Mouse (Mus musculus) kidney, postnatal 36 days (tissue): ENCODE data around the gene Slc9a9.
A peak's percentile ranks its signal among the peaks of the same experiment; 100 is the strongest.

ENCODE experiments used
- DNase-seq, 2 experiments: peaks; one replicate each; pipeline ENCODE4 v3.0.0; 2021 to 2022; ENCODE audit warnings: mixed read lengths in 2 of 2

The Slc9a9 gene

GRCm38 (mm10) chr9:94685640-94686039 lies 15.9 kb downstream of the Slc9a9 start:
- no peak for DNase-seq

DNA sequence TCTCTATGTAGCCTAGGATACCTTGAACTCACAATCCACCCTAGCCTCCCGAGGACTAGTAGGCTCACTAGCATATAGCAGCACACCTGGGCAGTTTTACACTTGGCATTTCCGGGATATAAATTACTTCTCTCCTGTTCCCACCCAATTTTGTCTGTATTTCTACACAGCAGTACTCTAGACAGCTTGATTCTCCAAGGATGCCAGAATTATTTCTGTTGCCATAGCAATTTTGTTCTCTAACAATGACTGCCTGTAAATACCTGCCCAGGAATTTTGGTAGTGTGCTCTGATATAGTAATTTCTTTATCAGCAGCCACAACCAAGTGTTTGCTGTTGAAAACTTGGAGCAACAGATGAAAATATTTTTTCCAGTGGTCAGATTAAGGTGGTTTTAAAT lies 16.7 kb downstream of the Slc9a9 start:
- no peak for DNase-seq

- DNase-seq: no peak
Observed at GRCm38 (mm10) chr9:94687203-94687859, 17.6 kb downstream of the Slc9a9 start.

- DNase-seq: peak; percentile 6 to 14
Observed at GRCm38 (mm10) chr9:94691311-94692087, 21.8 kb downstream of the Slc9a9 start.

DNA sequence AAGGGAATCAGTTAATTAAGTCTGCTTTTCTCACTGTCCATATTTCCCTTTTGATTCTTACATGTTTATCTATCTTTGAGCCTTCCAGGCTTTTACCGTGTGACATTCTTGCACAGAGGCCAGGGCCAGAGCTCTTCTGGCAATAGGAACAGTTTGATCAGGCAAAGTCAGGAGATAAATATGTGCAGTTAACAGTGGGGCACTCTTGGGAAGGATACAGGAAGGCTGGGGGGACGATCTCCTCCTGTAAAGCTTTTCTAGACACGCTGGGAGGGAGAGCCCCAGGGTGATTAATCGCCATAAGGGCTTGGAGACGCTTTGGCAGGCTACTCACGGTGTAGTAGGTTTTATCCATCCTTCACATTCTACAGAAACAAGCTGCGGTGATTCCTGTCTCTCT lies 22.4 kb downstream of the Slc9a9 start:
- no peak for DNase-seq

DNA sequence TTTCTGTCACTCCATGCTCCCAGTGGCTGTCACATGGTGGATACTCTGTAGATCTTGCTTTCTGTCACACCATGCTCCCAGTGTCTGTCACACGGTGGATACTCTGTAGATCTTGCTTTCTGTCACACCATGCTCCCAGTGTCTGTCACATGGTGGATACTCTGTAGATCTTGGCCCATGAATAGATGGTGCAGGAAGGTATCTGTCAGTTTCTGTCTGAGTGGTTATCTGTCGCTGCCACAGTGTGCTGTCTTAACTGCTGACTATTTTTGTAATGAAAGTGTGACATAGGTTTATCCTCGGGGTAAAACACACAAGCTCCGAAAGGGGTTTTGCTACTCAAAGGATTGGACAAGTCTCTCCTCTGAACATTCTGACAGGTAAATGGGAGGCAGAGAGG lies 24.5 kb downstream of the Slc9a9 start:
- DNase-seq: no peak

- DNase-seq: no peak
Observed at GRCm38 (mm10) chr9:94694983-94695382, 25.3 kb downstream of the Slc9a9 start.

GRCm38 (mm10) chr9:94696539-94697079 lies 26.9 kb downstream of the Slc9a9 start:
- DNase-seq: peak; percentile 13 to 16

DNA sequence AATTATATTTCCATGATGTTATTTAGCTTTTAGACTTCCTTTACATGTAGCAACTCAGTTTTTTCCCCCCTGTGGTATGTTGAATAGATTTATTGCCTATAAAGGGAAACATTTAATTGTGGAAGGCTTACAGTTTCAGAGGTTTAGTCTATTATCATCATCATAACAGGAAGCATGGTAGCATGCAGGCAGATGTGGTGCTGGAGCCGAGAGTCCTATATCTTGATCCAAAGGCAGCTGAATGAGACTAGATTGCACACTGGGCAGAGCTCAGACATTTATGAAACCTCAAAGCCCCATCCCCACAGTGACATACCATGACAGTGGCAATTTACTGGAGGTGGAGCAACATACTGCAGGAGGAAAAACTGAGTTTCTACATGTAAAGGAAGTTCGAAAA lies 28.5 kb downstream of the Slc9a9 start:
- DNase-seq: no peak

DNA sequence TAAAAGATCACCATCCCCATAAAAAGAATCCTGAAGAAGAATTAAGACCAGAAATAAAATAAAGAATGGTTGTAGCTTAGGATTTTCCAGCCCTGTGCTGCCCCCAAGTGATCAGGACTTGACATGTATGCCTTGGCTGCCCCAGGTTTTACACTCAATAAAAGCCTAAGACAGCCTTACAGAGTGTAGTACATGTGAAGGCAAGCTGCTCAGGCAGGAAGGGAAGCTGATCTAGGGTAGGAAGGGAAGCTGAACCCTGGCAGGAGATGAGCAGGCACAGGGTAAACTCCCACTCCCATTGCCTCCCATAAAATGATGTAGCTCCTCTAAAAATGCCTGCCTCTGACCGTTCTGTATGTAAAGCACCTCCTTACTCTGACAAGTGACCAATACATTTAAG lies 30.8 kb downstream of the Slc9a9 start:
- DNase-seq: peak in 1 of 2 experiments; percentile 51

- DNase-seq: no peak
Observed at GRCm38 (mm10) chr9:94701193-94701869, 31.6 kb downstream of the Slc9a9 start.

- no peak for DNase-seq
Observed at GRCm38 (mm10) chr9:94701965-94702634, 32.4 kb downstream of the Slc9a9 start.

DNA sequence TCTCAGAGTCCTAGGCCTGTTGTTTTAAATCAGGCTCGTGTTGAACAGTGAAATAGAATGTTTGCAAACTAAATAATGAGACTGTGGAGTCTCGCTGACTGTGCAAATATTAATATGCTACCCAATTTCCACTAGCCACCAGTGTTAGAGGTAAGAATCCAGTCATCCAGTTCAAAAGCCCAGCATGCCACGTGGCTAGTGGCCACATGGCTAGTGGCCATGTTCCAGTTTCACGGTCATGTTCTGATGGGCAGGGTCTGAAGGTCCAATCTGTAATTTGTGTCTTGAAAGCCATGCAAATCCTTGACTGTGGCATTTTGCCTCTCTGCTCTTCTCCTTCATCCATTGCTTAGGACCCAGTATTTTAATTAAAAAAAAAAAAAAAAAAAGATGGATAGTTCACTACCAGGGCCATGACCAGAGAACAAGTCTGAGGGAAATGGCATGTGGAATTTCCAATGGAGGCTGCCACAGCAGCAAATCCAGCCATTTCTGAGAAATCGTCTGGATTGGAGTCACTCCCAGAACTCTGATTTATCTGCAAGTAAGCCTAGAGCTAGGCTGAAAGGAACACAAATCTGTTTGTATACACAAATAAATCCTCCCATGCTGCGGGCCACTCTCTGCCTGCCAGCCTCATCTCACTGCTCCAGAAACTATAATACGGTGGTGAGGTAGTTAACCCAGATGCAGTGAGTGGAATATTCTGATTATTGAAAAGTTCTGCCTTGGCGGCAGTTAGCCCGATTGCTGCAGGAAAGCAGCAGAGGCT lies 35.5 kb downstream of the Slc9a9 start:
- DNase-seq: no peak

DNA sequence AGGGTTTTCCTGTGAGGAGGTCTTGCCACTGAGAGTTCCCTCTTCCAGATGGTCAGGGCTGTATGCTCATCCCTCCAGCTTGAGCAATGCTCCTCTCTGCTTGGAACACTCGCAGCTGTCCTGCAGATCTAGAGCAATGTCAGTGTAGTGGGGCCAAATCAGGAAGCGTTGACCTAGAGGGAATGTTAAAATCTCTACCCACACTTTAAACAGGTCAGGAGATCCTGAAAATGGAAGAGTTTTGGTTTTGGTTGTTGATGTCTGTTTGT lies 36.0 kb downstream of the Slc9a9 start:
- no peak for DNase-seq

GRCm38 (mm10) chr9:94712084-94712483 lies 42.4 kb downstream of the Slc9a9 start:
- no peak for DNase-seq

GRCm38 (mm10) chr9:94716695-94717094 lies 47.0 kb downstream of the Slc9a9 start:
- no peak for DNase-seq

DNA sequence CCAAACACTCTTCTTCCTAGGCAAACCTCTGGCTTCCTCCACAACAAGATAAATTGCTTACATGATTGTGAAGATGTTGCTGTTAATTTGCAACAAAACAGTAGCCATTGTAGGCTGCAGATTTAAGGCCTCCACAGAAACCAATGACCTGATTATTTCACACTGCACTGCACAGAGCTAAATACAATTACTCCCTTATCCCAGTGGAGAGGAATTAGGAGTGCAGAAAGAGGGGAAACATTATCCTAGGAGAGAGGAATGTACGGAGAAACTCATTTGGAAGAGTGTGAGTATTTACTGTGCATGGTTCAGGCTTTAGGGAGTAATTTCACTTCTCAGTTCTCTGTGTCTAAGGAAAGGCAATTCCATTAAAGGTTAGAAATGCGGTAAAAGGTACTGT lies 53.9 kb downstream of the Slc9a9 start:
- DNase-seq: no peak

GRCm38 (mm10) chr9:94725121-94725520 lies 55.4 kb downstream of the Slc9a9 start:
- no peak for DNase-seq

DNA sequence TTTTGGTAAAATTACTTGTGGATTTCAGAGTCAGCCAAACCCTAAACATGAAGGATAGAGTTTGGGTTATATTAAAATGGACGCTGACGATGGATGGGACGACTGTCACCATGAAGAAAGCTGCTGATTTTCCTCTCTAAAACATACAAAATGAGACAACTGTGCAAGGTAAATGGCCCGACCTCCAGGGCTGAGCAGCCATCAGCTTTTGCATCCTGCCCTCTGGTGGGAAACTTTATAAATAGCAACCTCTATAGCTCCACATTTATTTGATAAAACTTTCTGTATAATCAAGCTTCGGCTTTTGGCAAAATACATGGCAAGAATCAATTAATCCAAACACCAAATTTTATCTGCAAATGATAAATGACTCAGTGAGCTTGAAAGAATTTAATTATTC lies 57.7 kb downstream of the Slc9a9 start:
- DNase-seq: peak; percentile 9 to 32

- DNase-seq: no peak
Observed at GRCm38 (mm10) chr9:94730396-94730795, 60.7 kb downstream of the Slc9a9 start.

GRCm38 (mm10) chr9:94732136-94732535 lies 62.4 kb downstream of the Slc9a9 start:
- DNase-seq: no peak

DNA sequence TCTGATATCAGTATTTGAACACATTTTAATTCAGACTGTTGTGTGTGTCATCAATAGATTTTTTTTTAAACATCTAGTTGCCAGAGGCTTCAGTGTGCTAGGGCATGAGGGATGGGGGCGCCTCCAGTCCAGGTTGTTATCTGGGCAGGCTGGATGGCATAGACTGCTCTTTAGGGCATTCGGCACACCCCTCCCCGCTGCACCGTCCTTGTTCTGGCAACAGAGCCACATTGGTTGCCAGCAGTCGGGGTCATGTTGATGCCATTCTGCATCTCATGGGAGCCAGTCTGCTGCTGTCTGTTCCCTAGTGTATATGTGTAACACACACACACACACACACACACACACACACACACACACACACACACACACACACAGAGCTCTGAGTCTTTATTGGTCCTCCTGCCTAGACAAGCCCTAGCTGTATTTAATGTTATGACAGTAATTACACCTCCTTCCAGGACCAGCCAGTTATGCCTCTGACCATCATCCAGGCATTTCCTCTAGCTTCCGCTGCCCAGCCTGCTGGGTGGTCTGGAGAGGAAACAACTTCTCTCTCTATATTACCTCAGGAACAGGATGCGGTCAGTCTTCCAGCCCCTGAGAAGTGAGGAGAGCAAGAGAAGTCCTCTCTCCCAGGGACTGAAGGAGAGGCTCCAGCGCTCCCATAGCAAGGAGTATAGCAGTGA lies 63.0 kb downstream of the Slc9a9 start:
- DNase-seq: no peak
